Mouse (Mus musculus) thymus, adult 2 months (tissue): ENCODE results near the gene Def6.

Experiments
- CTCF ChIP-seq: fragments of 200-500 bp; IDR thresholded peaks from 2 replicates; pipeline ENCODE4 v1.5.1; 2012; ENCODE audit warnings: mild to moderate bottlenecking, control low read depth, low read length, moderate library complexity, borderline replicate concordance; ENCODE audit not compliant: control insufficient read depth, poor library complexity, insufficient read depth; ENCODE audit errors: extremely low read depth
- POLR2A ChIP-seq: fragments of 200-500 bp; IDR thresholded peaks from 2 replicates; pipeline ENCODE4 v1.6.1; 2012; ENCODE audit warnings: mild to moderate bottlenecking, low read length, control low read depth, moderate library complexity; ENCODE audit not compliant: control insufficient read depth, poor library complexity, insufficient read depth; ENCODE audit errors: extremely low read depth

- TF ChIP-seq CTCF: no peak
- no peak for TF ChIP-seq POLR2A
Observed at GRCm38 (mm10) chr17:28253216-28253615, 45.6 kb downstream of the Def6 start.
